Mouse (Mus musculus): ENCODE results near the gene Mvb12b.

GRCm38 (mm10) chr2:33812980-33813379, 74.8 kb downstream of the Mvb12b start:
- no peak for TF ChIP-seq EP300 (IDR thresholded peaks at IDR 0.05; ENCODE audit: low read depth)
- no peak for TF ChIP-seq CTCF (IDR thresholded peaks at IDR 0.05; ENCODE audit: low read depth)
